Mouse (Mus musculus) regulatory T cell (primary cell): ENCODE measurements around the gene Ppt2.

ENCODE experiments used
- in situ Hi-C: fragments of 300-600 bp; cut with MboI, MseI; formaldehyde crosslinking; loops from one replicate; pipeline ENCODE4 v1.15.1; 2025; ENCODE audit warnings: high pct_unique_total_duplicates

Gene Ppt2

GRCm38 (mm10) chr17:34613054-34613645 lies 15.2 kb downstream of the Ppt2 start:
- in situ Hi-C loops, result loop anchor here (5.0 to 25.0 kb wide), 3 partner anchors 46 to 701 kb away; partner anchors contain the start of genes Daxx, Platr17, Tapbp and Zbtb22

GRCm38 (mm10) chr17:34611050-34611449 lies 17.3 kb downstream of the Ppt2 start:
- in situ Hi-C loops, result loop anchor here (5.0 to 25.0 kb wide), 3 partner anchors 44 to 699 kb away; partner anchors contain the start of genes Daxx, Platr17, Tapbp and Zbtb22

GRCm38 (mm10) chr17:34607997-34608396 lies 20.3 kb downstream of the Ppt2 start:
- in situ Hi-C loops, result loop anchor here (25.0 kb wide), 1 partner anchor 696 kb away; the partner anchor contains the start of genes Daxx, Platr17, Tapbp and Zbtb22

GRCm38 (mm10) chr17:34606186-34607039 lies 21.9 kb downstream of the Ppt2 start:
- in situ Hi-C loops, result loop anchor here (25.0 kb wide), 1 partner anchor 694 kb away; the partner anchor contains the start of genes Daxx, Platr17, Tapbp and Zbtb22

- in situ Hi-C loops, result loop anchor here (25.0 kb wide), 1 partner anchor 693 kb away; the partner anchor contains the start of genes Daxx, Platr17, Tapbp and Zbtb22
These were observed 22.7 kb downstream of the Ppt2 start for GRCm38 (mm10) chr17:34605609-34606008.

GRCm38 (mm10) chr17:34604511-34605237 lies 23.6 kb downstream of the Ppt2 start:
- in situ Hi-C loops, result loop anchor here (25.0 kb wide), 1 partner anchor 692 kb away; the partner anchor contains the start of genes Daxx, Platr17, Tapbp and Zbtb22

- in situ Hi-C loops, result loop anchor here (25.0 kb wide), 1 partner anchor 692 kb away; the partner anchor contains the start of genes Daxx, Platr17, Tapbp and Zbtb22
These were observed 24.2 kb downstream of the Ppt2 start, which contains the start of gene Agpat1 for GRCm38 (mm10) chr17:34604061-34604508. TSS of gene Agpat1 (plus strand) at chr17:34604262.

- in situ Hi-C loops, result loop anchor here (25.0 kb wide), 1 partner anchor 691 kb away; the partner anchor contains the start of genes Daxx, Platr17, Tapbp and Zbtb22
These were observed 24.8 kb downstream of the Ppt2 start, which contains the start of gene Rnf5 for GRCm38 (mm10) chr17:34603375-34604060. TSS of gene Rnf5 (minus strand) at chr17:34603690.

- in situ Hi-C loops, result loop anchor here (25.0 kb wide), 1 partner anchor 689 kb away; the partner anchor contains the start of genes Daxx, Platr17, Tapbp and Zbtb22
These were observed 26.5 kb downstream of the Ppt2 start for GRCm38 (mm10) chr17:34601796-34602195.

GRCm38 (mm10) chr17:34599891-34600290 lies 28.4 kb downstream of the Ppt2 start:
- in situ Hi-C loops, result loop anchor here (25.0 kb wide), 1 partner anchor 688 kb away; the partner anchor contains the start of genes Daxx, Platr17, Tapbp and Zbtb22

GRCm38 (mm10) chr17:34597566-34598095 lies 30.7 kb downstream of the Ppt2 start, which contains the start of gene Ager:
TSS of gene Ager (plus strand) at chr17:34597862.
- in situ Hi-C loops, result no loop called here

- in situ Hi-C loops, result no loop called here
These were observed 32.2 kb downstream of the Ppt2 start for GRCm38 (mm10) chr17:34596098-34596497.

- in situ Hi-C loops, result no loop called here
These were observed 34.4 kb downstream of the Ppt2 start for GRCm38 (mm10) chr17:34593752-34594525.

GRCm38 (mm10) chr17:34592581-34593549 lies 35.4 kb downstream of the Ppt2 start:
- in situ Hi-C loops, result no loop called here

GRCm38 (mm10) chr17:34591994-34592375 lies 36.3 kb downstream of the Ppt2 start:
- in situ Hi-C loops, result no loop called here

GRCm38 (mm10) chr17:34591029-34591993 lies 37.0 kb downstream of the Ppt2 start, which contains the start of gene Pbx2:
TSS of gene Pbx2 (plus strand) at chr17:34591266.
- in situ Hi-C loops, result no loop called here
